Mouse (Mus musculus) hindbrain, postnatal 0 days (tissue): ENCODE measurements around the gene Smyd3. TPM values are rescaled to one million over a fixed set of nuclear protein-coding genes. Genes with fewer than 3 reads are reported as not detected.

ENCODE experiments used
- ATAC-seq: fragments of 200-750 bp; cut with Nextera tagmentation; 2 replicates; pipeline ENCODE4 v1.8.0; 2017; ENCODE audit warnings: mild to moderate bottlenecking, moderate TSS enrichment, moderate library complexity
- DNase-seq: peaks from one replicate; pipeline ENCODE4 v3.0.0-alpha.2; 2015; ENCODE audit warnings: low spot score
- H3K27ac ChIP-seq: fragments of 300-500 bp; sonication (generic); 2 replicates; pipeline ENCODE4 v1.5.1; 2014; ENCODE audit warnings: mild to moderate bottlenecking
- H3K27me3 ChIP-seq: fragments of 300-500 bp; sonication (generic); 2 replicates; pipeline ENCODE4 v1.6.1; 2014; ENCODE audit warnings: low read length, mixed read lengths; ENCODE audit not compliant: insufficient read depth
- H3K36me3 ChIP-seq: fragments of 300-500 bp; sonication (generic); 2 replicates; pipeline ENCODE4 v1.6.1; 2014; ENCODE audit warnings: low read length, mixed read lengths; ENCODE audit not compliant: insufficient read depth
- H3K4me1 ChIP-seq: fragments of 300-500 bp; sonication (generic); 2 replicates; pipeline ENCODE4 v1.6.1; 2014; ENCODE audit warnings: antibody characterized with exemption, low read length, mixed read lengths; ENCODE audit not compliant: insufficient read depth
- H3K4me2 ChIP-seq: fragments of 300-500 bp; sonication (generic); 2 replicates; pipeline ENCODE4 v1.6.1; 2014; ENCODE audit warnings: low read depth, mild to moderate bottlenecking, low read length, moderate library complexity, mixed read lengths
- H3K4me3 ChIP-seq: fragments of 300-500 bp; sonication (generic); 2 replicates; pipeline ENCODE4 v1.5.1; 2014; ENCODE audit warnings: low read length
- H3K9ac ChIP-seq: fragments of 300-500 bp; sonication (generic); replicated peaks from 2 replicates; pipeline ENCODE4 v1.6.1; 2014; ENCODE audit warnings: mild to moderate bottlenecking, low read length, moderate library complexity, mixed read lengths
- H3K9me3 ChIP-seq: fragments of 300-500 bp; sonication (generic); 2 replicates; pipeline ENCODE4 v1.6.1; 2016; ENCODE audit warnings: low read length, mixed read lengths
- CTCF ChIP-seq: IDR thresholded peaks from 2 replicates; pipeline ENCODE4 v1.5.1; 2016; ENCODE audit warnings: antibody characterized with exemption, control low read depth, low read depth
- WGBS: fragments of 180-500 bp; shearing (Covaris S2); extraction: QIAGEN DNeasy Blood & Tissue Kit; methylation state at CpG from one replicate; pipeline ENCODE4 v1.1.7; 2014; 5-methylcytosine and 5-hydroxymethylcytosine counted together
- polyA plus RNA-seq: library from polyadenylated mRNA; unstranded; fragments of >200 nt; fragmentation: Nextera tagmentation; extraction: Ambion mirVana; gene quantifications from 2 replicates; pipeline ENCODE4 v1.2.1, GENCODE M21; 2015
- total RNA-seq: library from RNA; depleted of rRNA; stranded (reverse); fragments of >200 nt; gene quantifications from 2 replicates; pipeline ENCODE4 v1.2.3, GENCODE M21; 2014

The Smyd3 gene
- total and polyA plus RNA-seq, 2 experiments from 2014 or later: 15.4 to 26.1 TPM

DNA sequence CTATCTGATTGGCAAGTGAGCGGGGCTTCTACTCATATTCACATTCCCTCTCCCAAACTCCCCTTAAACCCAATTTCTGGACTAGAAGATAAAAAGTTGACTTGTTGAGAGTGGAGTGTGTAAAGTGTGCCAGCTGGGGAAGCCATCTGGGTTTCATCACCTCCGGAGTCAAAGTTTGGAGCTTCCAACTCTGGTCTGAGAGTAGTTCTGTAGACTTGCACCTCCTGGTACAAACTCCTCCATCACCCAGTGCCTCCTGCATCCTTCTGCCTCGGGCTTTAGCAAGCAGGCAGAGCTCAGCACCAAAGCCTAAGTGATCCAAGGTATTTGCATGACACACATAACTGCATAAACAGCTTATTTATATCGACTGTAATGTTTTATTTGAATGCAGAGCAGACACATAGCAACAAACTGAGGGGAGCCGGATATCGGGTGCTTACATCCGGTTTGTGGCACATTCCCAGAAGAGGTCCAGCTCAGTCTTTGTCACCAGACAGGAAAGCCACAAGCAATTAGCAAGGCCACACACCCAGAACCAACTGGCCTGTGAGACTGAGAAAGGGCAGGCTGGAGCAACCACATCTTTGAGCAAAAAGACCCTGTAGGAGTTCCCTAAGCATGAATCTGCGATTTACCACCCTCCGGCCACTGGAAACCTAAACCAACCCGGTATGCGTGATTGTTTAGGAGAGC is 319.9 kb downstream of the Smyd3 start:
- H3K36me3 ChIP-seq: no peaks in the 10 kb centered on the region
- no peaks in the 10 kb centered on the region for H3K27me3 ChIP-seq
- H3K4me3 ChIP-seq: no peak overlapping the region
- no peak overlapping the region for H3K27ac ChIP-seq
- 69% methylated on average over 11 of the region's 11 CpGs for WGBS
- no peak overlapping the region for H3K9ac ChIP-seq
- no peak for ATAC-seq
- DNase-seq: no peak
- H3K4me1 ChIP-seq: peaks cover 2% of the 10 kb centered on the region; the same call in 1 of the 2 replicates
- no peaks in the 10 kb centered on the region for H3K9me3 ChIP-seq
- no peak overlapping the region for H3K4me2 ChIP-seq
- no peak for TF ChIP-seq CTCF

DNA sequence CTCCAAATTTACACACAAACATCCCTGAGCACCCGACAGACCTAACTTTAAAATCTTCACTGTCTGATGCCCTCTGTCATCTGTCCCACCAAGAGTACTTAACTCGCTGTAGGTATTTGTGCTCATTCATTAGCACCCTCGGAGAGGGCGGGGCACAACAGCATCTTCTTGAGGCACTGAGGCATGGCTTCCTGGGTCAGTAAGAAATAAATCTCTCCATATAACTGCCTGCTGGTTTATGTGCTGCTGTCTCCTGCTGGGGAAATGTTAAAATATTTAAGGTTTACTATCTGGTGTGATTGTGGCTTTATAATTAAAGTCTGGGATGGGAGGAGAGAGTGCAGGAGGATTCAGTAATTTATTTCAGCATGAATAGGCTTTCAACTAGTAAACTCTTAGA is 320.7 kb downstream of the Smyd3 start:
- 67% methylated on average over 4 of the region's 4 CpGs for WGBS
- H3K27ac ChIP-seq: no peak overlapping the region

DNA sequence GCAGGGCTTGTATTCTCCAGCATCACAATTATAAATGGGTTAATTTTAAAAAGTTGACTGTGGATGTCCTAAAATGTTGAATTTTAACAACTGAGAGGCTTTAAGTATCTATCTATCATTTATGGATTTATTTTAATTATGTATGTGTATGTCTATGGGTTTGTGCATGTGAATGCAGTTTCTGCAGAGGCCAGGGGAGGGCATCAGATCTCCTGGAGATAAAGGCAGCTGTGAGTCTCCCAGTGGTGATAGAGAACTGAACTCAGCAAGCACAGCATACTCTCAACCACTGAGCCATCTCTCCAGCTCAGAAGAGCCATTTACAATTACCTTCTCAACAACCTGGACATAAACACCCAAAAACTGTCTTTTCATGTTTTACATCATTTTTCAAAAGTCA is 321.4 kb downstream of the Smyd3 start:
- no peak overlapping the region for H3K4me2 ChIP-seq
- no peaks in the 10 kb centered on the region for H3K36me3 ChIP-seq
- peaks cover 10% of the 10 kb centered on the region; the same call in 1 of the 2 replicates for H3K4me1 ChIP-seq
- no peak overlapping the region for H3K27ac ChIP-seq
- ATAC-seq (no peak), DNase-seq (no peak)
- no peaks in the 10 kb centered on the region for H3K27me3 ChIP-seq
- H3K9me3 ChIP-seq: no peaks in the 10 kb centered on the region
- no peak overlapping the region for H3K4me3 ChIP-seq
- peak; percentile 9; the same call in 1 of the 2 replicates for TF ChIP-seq CTCF
- no peak overlapping the region for H3K9ac ChIP-seq

More for the DNA sequence above, 320.7 kb downstream of the Smyd3 start:
- Histone ChIP-seq H3K4me1 (peaks cover 10% of the 10 kb centered on the region; the same call in 1 of the 2 replicates), H3K4me2 (no peak overlapping the region), H3K9me3 (no peaks in the 10 kb centered on the region), H3K9ac (no peak overlapping the region), H3K36me3 (no peaks in the 10 kb centered on the region), H3K27me3 (no peaks in the 10 kb centered on the region), H3K4me3 (no peak overlapping the region)
- ATAC-seq (no peak), DNase-seq (no peak)
- no peak for TF ChIP-seq CTCF

DNA sequence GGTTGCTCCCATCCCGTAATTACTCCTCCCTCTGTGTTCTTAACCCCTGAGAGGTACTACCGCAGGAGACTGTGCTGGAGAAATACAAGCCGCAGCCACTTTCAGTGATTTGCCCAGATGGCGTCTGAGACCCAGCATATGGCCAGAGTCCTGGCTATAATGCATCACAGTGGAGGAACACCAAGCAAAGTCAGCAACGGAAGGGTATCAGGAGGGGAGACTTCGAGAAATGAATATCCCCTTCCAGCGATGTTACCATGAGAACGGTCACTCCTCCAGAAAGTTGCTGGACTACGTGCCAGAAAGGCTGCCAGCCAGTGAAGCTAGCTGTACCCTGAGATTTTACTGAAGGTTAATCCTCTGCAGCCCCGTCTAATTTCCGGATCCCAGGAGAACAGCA is 325.1 kb downstream of the Smyd3 start:
- ATAC-seq: peak; percentile 79
- DNase-seq: peak; percentile 69
- Histone ChIP-seq H3K4me2 (no peak overlapping the region), H3K27ac (no peak overlapping the region), H3K4me3 (no peak overlapping the region), H3K9ac (no peak overlapping the region), H3K36me3 (no peaks in the 10 kb centered on the region), H3K27me3 (no peaks in the 10 kb centered on the region), H3K9me3 (no peaks in the 10 kb centered on the region), H3K4me1 (peaks cover 10% of the 10 kb centered on the region; the same call in 1 of the 2 replicates)
- WGBS: 49% methylated on average over 11 of the region's 11 CpGs
- no peak for TF ChIP-seq CTCF

DNA sequence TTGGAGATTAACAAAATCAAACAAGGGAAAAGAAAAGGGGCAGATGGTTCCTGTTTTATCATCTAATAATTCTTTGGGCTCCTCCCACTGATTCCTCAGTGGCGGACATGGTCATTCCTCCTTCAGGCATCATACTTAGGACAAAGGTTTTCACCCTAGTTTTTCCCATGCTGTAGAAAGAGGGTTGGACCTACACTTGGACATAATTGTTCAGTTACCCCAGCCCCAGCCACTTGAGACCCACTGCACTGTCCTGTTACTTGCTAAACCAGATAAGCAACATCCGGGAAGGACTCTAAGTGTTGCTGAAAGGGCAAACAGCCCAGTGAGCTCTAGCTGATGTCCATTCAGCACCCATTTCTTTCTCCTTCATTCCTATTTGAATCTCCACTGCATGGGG is 327.0 kb downstream of the Smyd3 start:
- TF ChIP-seq CTCF: no peak
- Histone ChIP-seq H3K4me3 (no peak overlapping the region), H3K27me3 (no peaks in the 10 kb centered on the region), H3K9me3 (no peaks in the 10 kb centered on the region), H3K36me3 (no peaks in the 10 kb centered on the region), H3K27ac (no peak overlapping the region), H3K9ac (no peak overlapping the region), H3K4me1 (peaks cover 10% of the 10 kb centered on the region; the same call in 1 of the 2 replicates), H3K4me2 (no peak overlapping the region)
- DNase-seq (no peak), ATAC-seq (no peak)
- 92% methylated on average over 2 of the region's 2 CpGs for WGBS

DNA sequence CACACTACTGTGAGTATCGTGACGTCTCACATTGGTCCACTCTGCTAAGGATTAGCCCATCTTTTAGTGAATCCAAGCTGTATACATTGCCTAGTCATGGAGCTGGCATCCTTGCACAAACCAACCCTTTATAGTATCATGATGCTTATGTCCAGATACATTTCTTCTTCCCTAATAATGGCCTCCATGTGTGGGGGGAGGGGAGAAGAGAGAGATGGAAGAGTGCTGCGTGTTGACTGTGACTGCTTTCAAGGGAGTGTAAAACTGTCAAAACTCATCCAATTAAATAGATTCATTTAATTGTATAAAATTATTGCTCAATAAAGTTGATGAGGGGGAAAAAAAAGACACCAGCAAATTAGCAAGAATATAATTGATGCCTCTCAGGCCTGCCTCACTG is 330.7 kb downstream of the Smyd3 start:
- H3K36me3 ChIP-seq: no peaks in the 10 kb centered on the region
- TF ChIP-seq CTCF: no peak
- ATAC-seq: no peak
- H3K4me1 ChIP-seq: 0 out of 2 replicates have a peak, but pooled peaks cover under 1% of the 10 kb centered on the region
- H3K27ac ChIP-seq: no peak overlapping the region
- H3K27me3 ChIP-seq: no peaks in the 10 kb centered on the region
- H3K9ac ChIP-seq: no peak overlapping the region
- H3K4me2 ChIP-seq: no peak overlapping the region
- H3K9me3 ChIP-seq: no peaks in the 10 kb centered on the region
- no peak overlapping the region for H3K4me3 ChIP-seq
- 84% methylated on average over 3 of the region's 3 CpGs for WGBS
- no peak for DNase-seq

DNA sequence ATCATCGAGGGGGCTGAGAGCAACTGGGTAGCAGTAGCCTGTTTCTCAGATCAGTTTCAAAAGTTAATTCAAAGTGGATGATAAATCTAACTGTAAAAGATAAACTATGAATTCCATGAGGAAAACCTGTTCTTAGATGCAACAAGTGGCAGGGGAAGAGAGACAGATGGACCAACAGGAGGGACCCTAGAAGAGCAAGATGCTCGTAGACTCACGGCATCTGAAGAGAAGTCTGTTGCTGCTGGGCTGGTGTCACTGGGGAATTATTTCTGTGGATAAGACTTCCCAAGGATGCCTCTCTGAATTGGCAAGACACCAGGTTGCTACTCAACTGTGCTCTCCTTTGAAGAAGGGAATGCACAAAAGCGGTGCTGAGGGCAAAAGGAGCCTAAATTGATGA is 333.2 kb downstream of the Smyd3 start:
- no peak for DNase-seq
- no peaks in the 10 kb centered on the region for H3K36me3 ChIP-seq

More for the DNA sequence above, 333.2 kb downstream of the Smyd3 start:
- Histone ChIP-seq H3K4me1 (no peaks in the 10 kb centered on the region), H3K4me3 (no peak overlapping the region), H3K9ac (no peak overlapping the region), H3K27ac (no peak overlapping the region), H3K27me3 (no peaks in the 10 kb centered on the region), H3K4me2 (no peak overlapping the region), H3K9me3 (no peaks in the 10 kb centered on the region)
- WGBS: 73% methylated on average over 4 of the region's 4 CpGs
- TF ChIP-seq CTCF: no peak
- ATAC-seq: no peak
